Mouse (Mus musculus) left cerebral cortex, adult 2 months (tissue): ENCODE measurements at regions not wholly inside any gene's neighbourhood (a gene's known extent, or its start where the extent isn't known, plus 50 kb on each side); places are given as distances from the start of the nearest gene placed in this dataset.

Experiments used
- DNase-seq, 2 experiments: peaks; one replicate each; pipeline ENCODE4 v3.0.0; 2021 to 2022; ENCODE audit warnings: low spot score in 2 of 2, mixed read lengths in 1 of 2; ENCODE audit errors: extremely low spot score in 1 of 2
- H3K27ac ChIP-seq: fragments of 200-600 bp; 2 replicates; pipeline ENCODE4 v1.8.1; 2022
- H3K4me3 ChIP-seq: fragments of 200-600 bp; 2 replicates; pipeline ENCODE4 v1.8.1; 2022
- CTCF ChIP-seq: fragments of 200-600 bp; IDR thresholded peaks from 2 replicates; pipeline ENCODE4 v1.8.1; 2022; ENCODE audit warnings: antibody characterized with exemption, mild to moderate bottlenecking, moderate library complexity
- intact Hi-C: fragments of 180-260 bp; cut with DNase I; formaldehyde crosslinking; loops from one replicate; pipeline ENCODE4 v1.15.1; 2025

GRCm38 (mm10) chr11:31753211-31753610 is 81.5 kb upstream of the Bod1 start:
- peak overlapping the region; percentile 89 for H3K27ac ChIP-seq
- H3K4me3 ChIP-seq: no peak overlapping the region
- intact Hi-C loops: no loop called here
- DNase-seq: no peak
- no peak for TF ChIP-seq CTCF

- DNase-seq: peak; percentile 61 to 62
- Histone ChIP-seq H3K4me3 (no peak overlapping the region), H3K27ac (peak overlapping the region; percentile 89)
- TF ChIP-seq CTCF: no peak
- intact Hi-C loops: no loop called here
Measured at GRCm38 (mm10) chr11:31753711-31754161, 82.1 kb upstream of the Bod1 start.

GRCm38 (mm10) chr11:31754416-31754815 is 82.7 kb upstream of the Bod1 start:
- H3K4me3 ChIP-seq: no peak overlapping the region
- DNase-seq: no peak
- intact Hi-C loops: no loop called here
- peak overlapping the region; percentile 89 for H3K27ac ChIP-seq
- no peak for TF ChIP-seq CTCF

GRCm38 (mm10) chr11:31755858-31756257 is 84.2 kb upstream of the Bod1 start:
- no peak for TF ChIP-seq CTCF
- DNase-seq: no peak

GRCm38 (mm10) chr11:31756355-31757145 is 84.9 kb upstream of the Bod1 start:
- intact Hi-C loops: no loop called here
- H3K27ac ChIP-seq: peak overlapping the region; percentile 89
- no peak for DNase-seq
- H3K4me3 ChIP-seq: no peak overlapping the region
- no peak for TF ChIP-seq CTCF

More at GRCm38 (mm10) chr11:31755858-31756257, 84.2 kb upstream of the Bod1 start:
- Histone ChIP-seq H3K27ac (peak overlapping the region; percentile 89), H3K4me3 (no peak overlapping the region)
- intact Hi-C loops: no loop called here

GRCm38 (mm10) chr11:31759868-31760765 is 88.4 kb upstream of the Bod1 start:
- peak in 1 of 2 experiments; percentile 37 for DNase-seq
- TF ChIP-seq CTCF: peak; percentile 15
- Histone ChIP-seq H3K27ac (peak overlapping the region; percentile 88), H3K4me3 (no peak overlapping the region)
- intact Hi-C loops: loop anchor here (5.0 kb wide), 1 partner anchor 177 kb away; no protein-coding TSS in a partner anchor

GRCm38 (mm10) chr11:31763856-31764255 is 92.2 kb upstream of the Bod1 start:
- no peak for DNase-seq
- no peak for TF ChIP-seq CTCF
- H3K27ac ChIP-seq: peak overlapping the region; percentile 65
- intact Hi-C loops: loop anchor here (2.0 to 5.0 kb wide), 2 partner anchors 79 to 173 kb away; no protein-coding TSS in a partner anchor
- no peak overlapping the region for H3K4me3 ChIP-seq

- no peak for TF ChIP-seq CTCF
- Histone ChIP-seq H3K27ac (no peak overlapping the region), H3K4me3 (no peak overlapping the region)
- no peak for DNase-seq
- intact Hi-C loops: no loop called here
Measured at GRCm38 (mm10) chr11:31766296-31766695, 94.6 kb upstream of the Bod1 start.

- intact Hi-C loops: no loop called here
- H3K4me3 ChIP-seq: no peak overlapping the region
- H3K27ac ChIP-seq: peak overlapping the region; percentile 76
- peak in 1 of 2 experiments; percentile 50 for DNase-seq
- no peak for TF ChIP-seq CTCF
Measured at GRCm38 (mm10) chr11:31767727-31768495, 96.2 kb upstream of the Bod1 start.

GRCm38 (mm10) chr11:31769804-31770654 is 98.3 kb upstream of the Bod1 start:
- no peak for TF ChIP-seq CTCF
- peak overlapping the region; percentile 96 for H3K27ac ChIP-seq
- peak; percentile 46 to 48 for DNase-seq
- no peak overlapping the region for H3K4me3 ChIP-seq
- intact Hi-C loops: loop anchor here (2.0 kb wide), 2 partner anchors 57 to 101 kb away; no protein-coding TSS in a partner anchor
